Mouse (Mus musculus): ENCODE measurements around the gene Gm5244.
A peak's percentile ranks its signal among the peaks of the same experiment; 100 is the strongest.

Gene Gm5244

GRCm38 (mm10) chr19:12846382-12846781 is at the start of gene Gm5244:
Gene Gm5244 (plus strand): TSS chr19:12846682.
- DNase-seq (ENCODE audit: low spot score) = no peak

- peak; percentile 11 for DNase-seq (ENCODE audit: low spot score)
Measured at GRCm38 (mm10) chr19:12797071-12797470, 49.4 kb upstream of the Gm5244 start.

GRCm38 (mm10) chr19:12798404-12798803 is 48.1 kb upstream of the Gm5244 start:
- no peak for DNase-seq (ENCODE audit: low spot score)

- no peak for DNase-seq (ENCODE audit: low spot score)
Measured at GRCm38 (mm10) chr19:12799081-12799480, 47.4 kb upstream of the Gm5244 start.

- no peak for DNase-seq (ENCODE audit: low spot score)
Measured at GRCm38 (mm10) chr19:12800621-12801020, 45.9 kb upstream of the Gm5244 start.

- no peak for DNase-seq (ENCODE audit: low spot score)
Measured at GRCm38 (mm10) chr19:12801046-12801445, 45.4 kb upstream of the Gm5244 start.

GRCm38 (mm10) chr19:12802830-12803229 is 43.7 kb upstream of the Gm5244 start:
- no peak for DNase-seq (ENCODE audit: low spot score)

GRCm38 (mm10) chr19:12804237-12804636 is 42.2 kb upstream of the Gm5244 start:
- DNase-seq (ENCODE audit: low spot score) = no peak

GRCm38 (mm10) chr19:12805730-12806129 is 40.8 kb upstream of the Gm5244 start:
- no peak for DNase-seq (ENCODE audit: low spot score)

- DNase-seq (ENCODE audit: low spot score) = no peak
Measured at GRCm38 (mm10) chr19:12806214-12806613, 40.3 kb upstream of the Gm5244 start.

- DNase-seq (ENCODE audit: low spot score) = no peak
Measured at GRCm38 (mm10) chr19:12812644-12813364, 33.7 kb upstream of the Gm5244 start.

GRCm38 (mm10) chr19:12813883-12814282 is 32.6 kb upstream of the Gm5244 start:
- no peak for DNase-seq (ENCODE audit: low spot score)

GRCm38 (mm10) chr19:12818507-12818906 is 28.0 kb upstream of the Gm5244 start:
- DNase-seq (ENCODE audit: low spot score) = no peak

- no peak for DNase-seq (ENCODE audit: low spot score)
Measured at GRCm38 (mm10) chr19:12820383-12820782, 26.1 kb upstream of the Gm5244 start.

- DNase-seq (ENCODE audit: low spot score) = no peak
Measured at GRCm38 (mm10) chr19:12824549-12824948, 21.9 kb upstream of the Gm5244 start.

- DNase-seq (ENCODE audit: low spot score) = no peak
Measured at GRCm38 (mm10) chr19:12830823-12831430, 15.6 kb upstream of the Gm5244 start.

GRCm38 (mm10) chr19:12831559-12831958 is 14.9 kb upstream of the Gm5244 start:
- no peak for DNase-seq (ENCODE audit: low spot score)

- no peak for DNase-seq (ENCODE audit: low spot score)
Measured at GRCm38 (mm10) chr19:12833625-12834024, 12.9 kb upstream of the Gm5244 start.

GRCm38 (mm10) chr19:12838507-12838906 is 8.0 kb upstream of the Gm5244 start:
- no peak for DNase-seq (ENCODE audit: low spot score)

- DNase-seq (ENCODE audit: low spot score) = no peak
Measured at GRCm38 (mm10) chr19:12856983-12857382, 10.5 kb downstream of the Gm5244 start, which contains the start of gene Olfr1444. Gene Olfr1444 (plus strand): TSS chr19:12857283.

- no peak for DNase-seq (ENCODE audit: low spot score)
Measured at GRCm38 (mm10) chr19:12883555-12883954, 37.1 kb downstream of the Gm5244 start, which contains the start of gene Olfr1445. Gene Olfr1445 (plus strand): TSS chr19:12883855.

- no peak for DNase-seq (ENCODE audit: low spot score)
Measured at GRCm38 (mm10) chr19:12893424-12893823, 46.9 kb downstream of the Gm5244 start, which contains the start of gene Olfr1446. Gene Olfr1446 (minus strand): TSS chr19:12893524.

Data from yolk sac, embryonic 10.5 days (tissue).